Mouse (Mus musculus) cerebellum, adult 11 months (tissue): Measurements from ENCODE around the gene Cd38.

Experiments
- DNase-seq: peaks from one replicate; pipeline ENCODE4 v3.0.0; 2022

Cd38 gene

DNA sequence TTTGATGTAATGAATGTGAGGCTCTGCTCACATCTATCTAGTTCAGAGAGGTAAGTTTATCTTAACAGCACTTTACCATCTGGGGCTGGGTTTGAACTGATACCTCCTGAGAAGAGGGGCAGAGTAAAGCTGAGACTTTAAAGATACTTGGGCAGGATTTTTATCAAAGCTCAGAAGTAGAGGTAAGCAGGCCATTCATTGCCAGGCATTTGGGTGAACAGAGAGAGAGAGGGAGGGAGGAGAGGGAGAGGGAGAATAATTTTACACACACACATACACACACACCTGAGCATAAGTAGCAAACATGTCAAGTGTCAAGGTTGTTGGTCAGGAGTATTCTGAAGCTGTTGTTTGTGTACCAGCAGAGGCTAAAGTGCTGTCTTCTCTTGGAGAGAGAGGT lies at the start of gene Cd38:
Cd38 (plus strand) TSS at position 301 of the 400 bp plus-strand sequence.
- DNase-seq = no peak

DNA sequence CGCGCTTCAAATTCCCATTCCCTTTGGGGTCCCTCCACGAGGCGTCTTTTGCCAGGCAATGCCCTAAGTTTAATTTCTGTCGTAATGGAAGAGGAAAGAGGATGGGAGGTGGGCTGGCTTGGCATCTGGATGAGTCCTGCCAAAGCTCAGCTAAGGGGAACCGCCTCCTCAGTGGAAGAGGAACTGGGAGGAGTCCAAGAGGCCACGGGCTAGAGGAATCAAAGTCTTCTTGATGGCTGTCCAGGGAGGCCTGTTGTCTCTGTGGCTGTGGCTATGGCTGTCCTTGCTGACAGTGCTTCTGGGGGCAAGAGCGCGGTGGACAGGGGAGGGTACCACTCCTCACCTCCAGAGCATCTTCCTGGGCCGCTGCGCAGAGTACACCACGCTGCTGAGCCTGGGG lies 49.7 kb upstream of the Cd38 start, which contains the start of gene Bst1:
Bst1 (plus strand) TSS at position 191 of the 400 bp plus-strand sequence.
- DNase-seq = no peak

DNA sequence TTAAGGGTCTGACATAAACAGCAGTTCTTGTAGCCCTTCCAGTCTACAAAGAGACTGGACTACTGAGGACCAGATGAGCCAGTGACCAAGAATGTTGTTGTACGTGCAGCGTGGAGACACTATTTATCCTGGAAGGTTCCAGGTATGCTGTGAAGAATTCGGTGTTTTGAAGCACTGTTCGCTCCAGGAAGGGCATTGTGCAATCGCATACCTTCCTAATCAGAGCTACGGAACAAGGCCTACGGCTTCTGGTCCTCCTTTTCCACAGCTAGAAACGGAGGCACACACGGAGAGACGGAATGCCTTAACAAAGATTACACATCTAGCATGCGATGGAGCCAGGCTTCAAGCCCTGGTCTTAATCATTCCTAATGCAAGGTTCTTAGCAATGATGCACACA lies 47.6 kb upstream of the Cd38 start:
- DNase-seq = no peak

DNA sequence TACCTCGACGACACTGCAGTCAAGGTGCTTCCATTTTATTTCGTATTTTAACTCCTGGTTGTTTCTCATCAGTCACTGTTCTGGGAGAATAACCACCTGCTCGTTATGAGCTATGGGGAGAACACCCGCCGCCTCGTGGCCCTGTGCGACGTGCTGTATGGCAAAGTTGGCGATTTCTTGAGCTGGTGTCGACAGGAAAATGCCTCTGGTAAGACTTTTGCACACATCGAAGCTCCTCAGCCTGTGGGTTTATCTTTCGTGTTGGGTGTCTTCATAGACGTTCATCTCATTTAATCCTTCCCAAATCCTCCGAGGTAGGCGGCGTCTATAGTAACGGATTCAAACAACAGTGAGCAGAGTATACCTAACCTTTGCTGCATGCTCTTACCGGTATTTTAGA lies 46.8 kb upstream of the Cd38 start, which contains the start of gene Fbxl5:
Fbxl5 (minus strand) TSS at position 101 of the 400 bp plus-strand sequence.
- DNase-seq = no peak

DNA sequence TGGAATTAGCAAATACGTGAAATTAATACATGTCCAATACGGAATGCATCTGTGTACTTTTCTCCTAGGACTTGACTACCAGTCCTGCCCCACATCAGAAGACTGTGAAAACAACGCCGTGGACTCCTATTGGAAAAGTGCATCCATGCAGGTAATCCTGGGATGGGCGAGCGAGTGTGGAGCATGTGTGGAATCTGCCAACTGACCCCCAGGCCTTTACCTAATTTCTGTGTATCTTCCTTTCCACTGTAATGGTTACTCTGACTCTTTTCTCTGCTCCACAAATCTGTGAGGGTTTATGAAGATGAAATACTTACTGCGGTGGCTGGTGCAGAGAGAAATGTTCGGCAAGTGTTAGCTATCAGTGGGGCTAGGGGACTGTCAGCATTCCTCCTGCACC lies 46.2 kb upstream of the Cd38 start:
- DNase-seq = no peak

DNA sequence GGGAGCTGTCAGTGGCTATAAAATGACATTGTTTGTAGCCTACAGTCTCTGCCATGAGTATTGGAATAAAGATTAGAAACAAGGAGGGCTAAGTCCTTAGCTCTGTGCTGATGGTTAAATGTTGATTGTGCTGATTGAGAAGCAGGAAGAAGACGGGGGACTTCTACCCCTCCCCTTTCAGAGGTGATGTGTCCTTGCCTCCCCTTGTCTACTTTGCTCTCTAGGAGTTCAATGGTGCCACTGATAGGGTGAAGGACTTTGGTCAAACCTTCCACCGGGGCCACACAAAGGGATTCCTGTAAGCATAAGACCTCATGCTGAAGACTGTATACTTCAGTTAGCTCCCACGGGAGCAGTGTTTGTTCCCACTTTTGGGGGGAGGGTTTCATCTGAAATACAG lies 45.5 kb upstream of the Cd38 start:
- no peak for DNase-seq

DNA sequence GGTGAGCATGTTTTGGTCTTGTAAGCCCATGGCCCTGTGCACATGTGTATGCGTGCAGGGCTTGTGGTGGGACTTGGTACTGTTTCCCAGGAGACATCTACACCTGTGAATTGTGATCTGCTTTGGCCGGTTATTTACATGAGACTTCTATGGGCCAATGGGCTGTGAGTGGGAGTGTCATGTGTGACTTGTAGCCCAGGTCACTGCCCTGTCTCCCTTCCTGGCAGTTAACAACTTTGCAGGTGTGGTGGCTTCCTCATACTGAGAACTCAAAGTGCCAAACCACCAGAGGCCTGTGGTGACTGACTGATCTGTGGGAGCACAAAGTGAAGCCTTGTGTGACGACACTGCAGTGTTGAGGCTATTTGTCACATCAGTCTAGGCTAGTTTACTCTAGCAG lies 43.8 kb upstream of the Cd38 start:
- no peak for DNase-seq

DNA sequence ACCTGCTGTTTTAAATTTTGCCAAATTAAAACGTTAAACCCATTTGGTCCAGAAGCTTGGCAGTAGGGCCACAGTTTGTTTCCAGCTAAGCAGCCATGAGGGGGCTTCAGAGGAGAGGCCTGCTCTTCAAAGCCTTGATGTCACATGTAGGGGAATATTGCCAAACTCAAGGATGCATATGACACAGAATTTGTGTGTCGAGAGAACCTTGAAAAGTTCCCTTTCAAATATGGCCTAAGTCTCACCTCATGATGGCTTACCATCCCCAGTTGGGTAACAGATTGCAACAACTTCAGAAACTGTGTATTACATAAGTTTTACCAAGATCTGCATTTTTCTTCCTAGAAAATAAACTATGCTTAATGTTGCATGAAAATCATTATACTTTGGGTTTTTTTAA lies 41.5 kb upstream of the Cd38 start:
- no peak for DNase-seq

DNA sequence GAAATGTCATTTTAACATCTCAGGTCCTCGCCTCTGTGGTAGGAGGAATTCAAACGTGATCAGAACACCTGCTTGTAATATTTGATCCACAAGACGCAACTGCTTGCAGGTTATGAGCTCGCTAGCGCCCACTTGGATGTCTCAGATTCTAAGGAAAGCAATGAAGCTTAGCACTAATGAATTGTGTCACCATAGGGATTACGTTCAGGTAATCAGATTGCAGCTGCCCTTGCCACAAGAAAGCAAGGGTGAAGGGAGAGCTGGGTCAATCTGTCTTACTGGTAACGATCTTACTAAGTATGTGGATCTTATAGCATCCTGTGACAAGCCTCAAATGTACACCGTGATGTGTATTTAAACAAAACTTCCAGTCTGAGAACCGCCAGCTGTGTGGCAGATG lies 41.0 kb upstream of the Cd38 start:
- DNase-seq = no peak

DNA sequence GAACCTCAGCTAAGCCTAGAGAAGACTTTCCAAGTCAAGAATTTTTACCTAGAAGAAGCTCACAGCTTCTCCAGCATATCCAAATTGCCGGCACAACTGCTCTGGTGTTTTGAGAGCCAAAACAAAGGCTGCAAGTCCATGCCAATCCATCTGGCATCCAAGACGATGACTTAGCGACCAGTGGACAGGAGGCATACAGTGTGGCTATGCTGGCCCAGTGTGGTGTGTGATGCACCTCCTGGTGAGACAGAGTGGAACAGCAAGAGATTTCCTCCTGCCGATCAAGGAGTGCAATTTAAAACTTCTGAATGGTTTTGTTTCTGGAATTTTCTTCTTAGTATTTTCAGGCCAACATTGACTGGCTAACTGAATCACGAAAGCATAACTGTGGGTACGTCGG lies 31.8 kb upstream of the Cd38 start:
- DNase-seq = no peak

DNA sequence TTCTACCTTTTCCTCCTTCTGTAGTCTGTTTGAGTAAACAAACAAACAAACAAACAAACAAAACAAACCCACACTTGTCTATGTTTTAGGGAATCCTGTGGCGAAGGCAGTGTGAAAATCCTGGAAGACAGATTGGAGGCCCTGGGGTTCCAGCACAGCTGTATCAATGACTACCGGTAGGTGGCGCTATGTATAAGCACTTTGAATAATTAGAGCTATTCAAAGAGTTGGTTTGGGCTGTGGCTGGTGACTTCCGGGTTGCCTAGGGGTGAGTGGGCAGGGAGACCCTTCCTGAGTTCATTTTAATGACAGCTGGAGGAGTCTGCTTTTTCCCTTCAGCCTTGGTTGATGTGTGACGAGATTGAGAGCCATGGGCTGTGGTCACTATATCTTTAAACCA lies 31.0 kb upstream of the Cd38 start:
- DNase-seq = peak; percentile 24

DNA sequence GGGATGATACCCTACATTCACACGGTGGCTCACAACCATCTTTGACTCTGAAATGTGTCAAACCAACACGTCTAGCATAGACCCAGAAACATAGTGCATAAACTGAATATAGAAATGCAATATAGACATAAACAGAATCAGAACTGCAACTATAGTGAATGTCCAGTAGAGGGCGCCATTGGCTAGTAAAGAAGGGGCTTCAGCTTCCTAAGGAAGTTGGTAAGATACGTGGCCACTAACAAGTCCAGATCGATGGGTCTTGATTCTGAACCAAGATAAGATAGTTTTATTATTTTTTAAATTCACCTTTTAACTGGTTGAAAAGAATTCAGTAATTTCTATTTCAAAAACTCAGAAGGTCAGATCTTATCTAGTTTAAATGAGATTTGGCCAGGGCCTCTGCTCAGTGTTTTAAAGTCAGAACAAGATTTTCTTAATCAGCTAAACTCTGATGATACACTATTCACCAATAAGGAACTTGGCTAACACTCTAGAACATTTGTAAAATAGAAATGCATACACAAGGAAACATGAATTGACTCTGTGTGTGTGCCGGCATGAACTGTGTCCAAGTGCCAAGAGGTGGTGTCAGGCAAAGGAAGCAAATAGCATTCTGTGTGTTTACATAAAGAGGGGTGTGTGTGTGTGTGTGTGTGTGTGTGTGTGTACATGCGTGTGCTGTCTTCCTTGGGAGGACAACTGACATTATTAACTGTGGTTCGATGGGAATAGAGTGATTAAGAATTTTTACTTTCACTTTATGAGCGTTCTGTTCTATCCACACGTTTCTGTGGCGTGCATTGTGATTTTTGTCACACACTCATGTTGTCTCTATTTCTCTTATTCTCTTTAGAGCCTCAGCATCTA lies 27.0 kb upstream of the Cd38 start:
- DNase-seq = peak; percentile 19

DNA sequence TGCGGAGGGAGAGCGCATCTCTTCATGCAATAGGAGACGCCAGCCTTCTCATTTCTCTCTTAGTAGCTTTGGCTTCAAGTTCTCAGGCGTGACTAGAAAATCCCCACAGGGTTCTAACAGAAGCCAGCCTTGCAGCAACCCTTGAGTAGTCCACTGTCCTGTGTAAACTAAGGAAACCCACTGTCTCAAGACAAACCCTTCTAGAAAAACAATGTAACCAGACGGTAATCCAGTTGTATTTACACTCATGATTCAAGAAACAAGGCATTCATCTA lies 26.4 kb upstream of the Cd38 start:
- DNase-seq = no peak

DNA sequence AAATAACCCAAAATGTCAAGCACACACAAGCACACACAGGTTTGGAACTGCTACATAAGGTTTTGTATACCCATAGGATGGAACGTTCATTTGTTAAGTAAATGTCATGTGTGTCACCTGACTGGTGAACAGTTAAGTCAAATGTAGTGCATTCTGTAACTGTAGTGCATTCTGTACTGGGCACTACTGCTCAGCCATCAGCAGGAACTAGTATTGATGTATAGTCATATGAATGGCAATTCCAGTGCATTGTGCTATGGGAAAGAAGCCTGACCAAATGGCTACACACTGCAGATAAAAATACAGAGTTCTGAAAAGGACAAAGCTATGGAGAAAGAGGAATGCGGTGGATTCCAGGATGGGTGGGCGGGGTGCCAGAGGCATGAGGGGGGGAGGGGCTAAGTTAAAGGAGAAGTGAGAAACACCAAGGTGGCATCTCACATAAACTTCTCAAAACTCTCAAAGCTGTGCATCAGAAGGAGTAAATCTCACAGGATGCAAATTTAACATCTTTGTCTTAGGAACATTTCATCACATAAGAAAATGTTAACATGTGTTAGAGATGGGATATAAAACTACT lies 25.7 kb upstream of the Cd38 start:
- no peak for DNase-seq

DNA sequence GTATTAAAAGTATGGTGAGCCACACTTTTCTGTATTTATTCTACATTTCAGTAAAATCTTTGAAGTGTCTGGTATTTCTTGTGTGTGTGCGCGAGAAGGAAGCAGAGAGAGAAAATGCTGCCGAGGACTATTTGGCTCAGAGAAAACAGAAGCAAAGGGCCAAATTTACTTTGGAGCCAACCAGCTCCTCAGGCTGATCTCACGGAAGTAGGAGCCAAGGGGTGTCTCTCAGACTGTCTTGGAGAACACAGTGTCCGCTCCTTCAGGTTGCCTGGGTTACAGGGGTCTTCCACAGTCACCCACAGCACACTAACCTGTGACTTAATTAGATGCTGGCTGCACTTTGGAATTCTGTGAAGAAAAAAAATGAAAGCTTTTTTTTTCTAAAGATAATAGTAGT lies 23.3 kb upstream of the Cd38 start:
- DNase-seq = no peak

DNA sequence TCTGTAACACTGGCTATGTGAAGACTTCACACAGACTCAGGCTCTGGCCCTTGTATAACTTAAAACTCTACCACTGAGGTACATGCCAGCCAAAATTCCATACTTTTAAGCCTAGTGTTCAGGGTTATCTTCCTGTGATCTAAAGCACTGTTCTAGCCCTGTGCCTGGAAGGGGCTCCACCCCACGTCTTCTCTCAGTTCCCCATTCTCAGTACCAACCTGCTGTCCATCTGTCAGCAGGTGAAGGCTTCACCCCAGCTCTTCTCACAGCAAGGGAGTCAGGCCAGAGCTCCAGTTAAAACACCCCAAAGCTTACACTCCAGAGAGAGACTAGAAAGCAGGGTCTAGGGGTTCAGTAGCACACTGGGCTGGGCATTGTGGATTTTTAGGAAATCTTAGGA lies 22.7 kb upstream of the Cd38 start:
- no peak for DNase-seq

DNA sequence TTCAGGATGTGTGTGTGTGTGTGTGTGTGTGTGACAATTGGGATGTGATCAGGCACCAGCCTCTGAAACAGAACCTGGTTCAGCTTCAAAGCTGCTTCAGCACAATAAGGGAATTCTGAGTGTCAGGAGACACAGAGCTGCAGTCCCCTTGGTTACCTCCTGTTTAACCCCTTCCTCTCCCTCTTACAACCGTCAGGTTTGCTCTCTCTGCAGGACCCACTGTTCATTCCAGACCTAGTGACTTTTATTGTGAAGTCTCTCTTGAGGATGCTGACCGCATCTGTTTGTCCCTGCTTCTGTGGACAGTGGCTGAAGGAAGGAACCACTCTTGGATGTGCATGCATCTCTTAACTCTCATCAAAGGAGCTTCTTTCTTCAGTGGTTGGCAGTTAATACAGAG lies 22.1 kb upstream of the Cd38 start:
- no peak for DNase-seq

DNA sequence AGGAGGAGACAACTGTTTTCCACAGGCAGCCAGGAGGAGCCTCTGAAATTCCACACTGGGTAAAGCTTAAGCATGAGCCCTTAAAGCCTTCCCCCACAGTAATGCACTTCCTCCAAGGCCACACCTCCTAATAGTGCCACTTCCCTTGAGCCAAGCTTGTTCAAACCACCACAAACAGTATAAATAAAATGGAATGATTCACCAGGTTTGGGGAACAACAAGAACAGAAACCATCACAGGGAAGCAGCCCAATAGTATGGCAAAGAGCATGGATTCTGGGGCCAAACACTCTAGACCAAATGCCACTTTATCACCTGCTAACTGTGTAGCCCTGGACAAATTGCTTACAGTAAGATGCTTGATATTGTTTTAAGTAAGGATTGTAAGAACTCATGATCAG lies 20.8 kb upstream of the Cd38 start:
- no peak for DNase-seq

DNA sequence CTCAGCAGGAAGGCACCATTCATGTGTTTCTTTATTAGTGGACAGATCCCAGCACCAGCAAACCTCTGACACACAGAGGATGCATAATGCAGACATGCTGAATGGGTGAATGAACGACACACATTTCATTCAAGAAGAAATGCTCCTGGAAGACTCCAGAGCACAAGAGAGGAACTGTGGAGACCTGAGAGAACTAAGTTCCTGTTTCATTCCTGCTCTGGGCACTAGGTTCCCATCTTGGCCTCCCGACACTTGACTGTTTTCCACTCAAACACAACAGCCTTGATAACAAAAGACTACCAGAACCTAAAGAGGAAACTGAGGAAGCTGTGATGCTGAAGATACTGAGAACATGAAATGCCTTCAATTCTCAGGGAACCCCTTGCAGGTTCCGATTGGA lies 20.1 kb upstream of the Cd38 start:
- DNase-seq = no peak

DNA sequence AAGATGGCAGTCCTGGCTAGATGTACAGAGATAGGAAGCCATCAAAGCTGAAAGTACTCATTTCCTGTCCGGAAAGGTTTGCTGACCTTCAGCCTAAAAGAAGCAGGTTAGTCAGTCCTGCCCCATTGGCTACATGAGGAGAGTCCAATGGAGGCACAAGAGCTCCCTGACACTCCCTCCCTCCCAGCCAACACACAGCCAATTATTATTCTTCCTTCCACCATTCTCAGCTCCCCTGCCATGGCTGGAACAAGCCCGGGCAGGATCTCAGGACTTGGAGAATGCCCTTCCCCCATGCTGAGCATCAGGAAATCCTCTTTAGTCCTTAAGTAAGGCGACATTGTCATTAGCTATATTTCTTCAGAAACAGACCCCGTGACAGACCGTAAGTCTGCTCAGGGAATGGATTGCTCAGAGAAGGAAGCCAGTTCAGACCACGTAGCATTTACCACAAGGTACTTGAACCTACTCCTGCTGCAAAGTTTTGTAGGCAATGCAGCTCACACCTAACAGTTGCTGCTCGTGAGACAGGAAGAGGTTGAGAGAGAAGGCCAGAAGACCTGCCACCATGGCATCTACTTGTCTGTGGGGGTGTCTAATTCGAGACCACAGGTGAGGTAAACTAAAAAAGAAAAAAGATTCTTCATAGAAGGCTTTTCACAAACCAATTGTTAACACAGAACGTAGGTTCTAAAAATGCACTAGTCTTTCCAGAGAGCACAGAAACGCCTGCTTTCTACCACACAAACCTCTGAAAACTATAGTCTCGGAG lies 15.1 kb upstream of the Cd38 start:
- DNase-seq = no peak

DNA sequence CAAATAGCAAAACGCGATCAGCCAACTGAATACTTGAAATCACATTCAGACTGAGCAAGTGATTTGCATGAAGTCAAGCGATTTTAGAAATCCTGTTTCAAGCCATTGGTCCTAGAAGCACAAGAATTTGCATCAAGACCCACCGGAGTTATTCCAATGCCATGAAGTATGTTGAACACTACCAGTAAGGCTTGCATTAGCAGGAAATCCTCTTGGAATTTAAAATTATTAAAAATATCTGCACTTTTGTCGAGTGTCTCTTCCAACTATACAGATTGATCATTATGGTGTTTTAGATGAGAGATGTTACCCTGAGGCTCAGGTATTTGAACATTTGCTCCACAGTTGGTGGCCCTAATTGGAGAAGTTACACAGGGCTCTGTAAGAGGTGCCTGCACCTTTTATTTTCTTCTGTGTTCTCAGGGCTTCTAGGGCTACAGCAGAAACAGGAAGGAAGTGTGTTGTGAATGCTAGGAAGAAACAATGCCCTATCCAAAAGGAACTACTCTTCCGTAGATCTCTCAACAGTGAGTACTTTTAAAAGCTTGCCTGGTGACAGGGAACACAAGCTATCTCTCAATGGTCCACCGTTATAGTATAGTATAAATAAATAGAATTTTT lies 14.4 kb upstream of the Cd38 start:
- no peak for DNase-seq

DNA sequence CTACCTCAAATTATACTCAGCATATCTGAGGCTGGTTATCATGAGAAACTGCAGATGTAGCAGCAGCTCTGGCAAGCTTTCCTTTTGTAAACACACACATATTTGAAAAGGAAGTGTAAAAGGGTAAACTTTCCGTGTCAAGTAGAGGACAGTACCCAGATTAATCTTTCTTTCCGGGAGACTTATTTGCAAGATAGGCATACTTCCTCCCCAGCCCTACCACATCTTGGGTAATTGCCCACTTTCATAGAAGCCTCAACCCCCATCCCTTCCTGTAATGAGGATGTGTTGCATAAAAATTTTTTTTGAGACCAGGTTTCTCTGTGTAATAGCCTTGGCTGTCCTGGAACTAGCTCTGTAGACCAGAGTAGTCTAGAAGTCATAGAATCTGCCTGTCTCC lies 12.6 kb upstream of the Cd38 start:
- no peak for DNase-seq

DNA sequence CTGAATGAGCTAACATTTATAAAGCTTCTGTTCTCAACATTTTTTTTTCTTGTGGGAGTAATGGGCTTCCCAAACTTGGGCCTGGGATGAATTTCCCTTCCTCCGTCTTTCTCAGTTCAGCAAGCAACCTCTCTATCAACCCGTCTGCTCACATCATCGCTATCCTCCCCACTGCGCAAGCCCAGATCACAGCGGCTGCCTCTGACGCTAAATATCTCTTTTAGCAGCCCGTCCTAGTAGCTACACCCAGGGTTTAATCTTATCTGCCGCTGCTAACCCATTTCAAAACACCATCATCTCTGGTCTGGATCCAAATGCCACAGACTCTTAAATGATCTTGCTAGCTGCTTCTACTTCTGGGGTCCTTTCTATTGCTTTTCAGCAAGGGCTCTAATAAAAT lies 8.7 kb upstream of the Cd38 start:
- no peak for DNase-seq

DNA sequence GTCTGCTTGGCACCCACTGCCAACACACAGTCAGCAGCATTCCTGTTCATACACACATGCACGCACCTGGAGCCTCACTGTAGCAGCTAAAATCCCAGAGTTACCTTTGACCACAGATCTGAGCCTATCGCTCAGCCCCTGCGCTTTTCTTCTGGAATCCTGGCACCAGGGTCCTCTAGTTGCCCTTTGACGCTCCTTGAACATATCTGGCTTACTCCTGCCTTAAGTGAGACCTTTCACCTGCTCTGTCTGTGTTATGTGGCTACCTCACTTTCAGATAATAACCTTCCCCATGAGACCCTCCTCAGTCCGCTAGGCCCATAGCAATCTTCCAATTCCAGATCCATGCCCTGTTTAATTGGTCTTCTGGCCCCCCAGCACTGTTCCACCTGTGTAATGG lies 8.3 kb upstream of the Cd38 start:
- DNase-seq = no peak
